Mouse (Mus musculus) neural tube, embryonic 12.5 days (tissue): Measurements from ENCODE around the gene Fam168b. TPM values are rescaled to one million over a fixed set of nuclear protein-coding genes. Genes with fewer than 3 reads are reported as not detected.

Source experiments
- ATAC-seq: fragments of 200-750 bp; cut with Nextera tagmentation; 2 replicates; pipeline ENCODE4 v1.8.0; 2017; ENCODE audit warnings: low read depth, mild to moderate bottlenecking, moderate TSS enrichment, moderate library complexity; ENCODE audit not compliant: low FRiP score
- H3K27ac ChIP-seq: fragments of 300-500 bp; sonication (generic); 2 replicates; pipeline ENCODE4 v1.5.1; 2016
- H3K27me3 ChIP-seq: fragments of 300-500 bp; sonication (generic); replicated peaks from 2 replicates; pipeline ENCODE4 v1.6.1; 2016; ENCODE audit warnings: mild to moderate bottlenecking
- H3K36me3 ChIP-seq: fragments of 300-500 bp; sonication (generic); 2 replicates; pipeline ENCODE4 v1.6.1; 2016; ENCODE audit warnings: mild to moderate bottlenecking
- H3K4me1 ChIP-seq: fragments of 300-500 bp; sonication (generic); 2 replicates; pipeline ENCODE4 v1.6.1; 2016
- H3K4me2 ChIP-seq: fragments of 300-500 bp; sonication (generic); replicated peaks from 2 replicates; pipeline ENCODE4 v1.6.1; 2016; ENCODE audit warnings: mild to moderate bottlenecking
- H3K4me3 ChIP-seq: fragments of 300-500 bp; sonication (generic); 2 replicates; pipeline ENCODE4 v1.5.1; 2016
- H3K9ac ChIP-seq: fragments of 300-500 bp; sonication (generic); 2 replicates; pipeline ENCODE4 v1.6.1; 2016; ENCODE audit warnings: mild to moderate bottlenecking
- H3K9me3 ChIP-seq: fragments of 300-500 bp; sonication (generic); 2 replicates; pipeline ENCODE4 v1.6.1; 2016; ENCODE audit warnings: mild to moderate bottlenecking
- WGBS: fragments of 180-500 bp; shearing (Covaris S2); methylation state at CpG from one replicate; pipeline ENCODE4 v1.1.7; 2016; 5-methylcytosine and 5-hydroxymethylcytosine counted together
- polyA plus RNA-seq: library from polyadenylated mRNA; unstranded; fragments of >200 nt; fragmentation: Nextera tagmentation; extraction: Ambion mirVana; gene quantifications from 2 replicates; pipeline ENCODE4 v1.2.1, GENCODE M21; 2016

Gene Fam168b
- polyA plus RNA-seq, 1 experiment from 2014 or later: 174 TPM

- WGBS: 89% methylated on average over 6 of the region's 6 CpGs
- ATAC-seq: no peak
- H3K36me3 ChIP-seq: peaks cover 60% of the 10 kb centered on the region
Observed at GRCm38 (mm10) chr1:34823353-34823752, 19.5 kb downstream of the Fam168b start.

GRCm38 (mm10) chr1:34822746-34823145 lies 20.1 kb downstream of the Fam168b start:
- no peak overlapping the region for H3K9ac ChIP-seq
- H3K36me3 ChIP-seq: peaks cover 60% of the 10 kb centered on the region
- 91% methylated on average over 7 of the region's 7 CpGs for WGBS
- no peak overlapping the region for H3K27ac ChIP-seq
- no peak for ATAC-seq
- H3K4me1 ChIP-seq: no peaks in the 10 kb centered on the region
- H3K9me3 ChIP-seq: no peaks in the 10 kb centered on the region
- H3K4me2 ChIP-seq: no peak overlapping the region
- no peak overlapping the region for H3K4me3 ChIP-seq
- H3K27me3 ChIP-seq: no peaks in the 10 kb centered on the region

More at GRCm38 (mm10) chr1:34823353-34823752, 19.5 kb downstream of the Fam168b start:
- Histone ChIP-seq H3K9me3 (no peaks in the 10 kb centered on the region), H3K27ac (no peak overlapping the region), H3K9ac (no peak overlapping the region), H3K4me1 (no peaks in the 10 kb centered on the region), H3K4me2 (no peak overlapping the region), H3K27me3 (no peaks in the 10 kb centered on the region), H3K4me3 (no peak overlapping the region)

- H3K4me1 ChIP-seq: no peaks in the 10 kb centered on the region
- H3K36me3 ChIP-seq: peaks cover 61% of the 10 kb centered on the region
- WGBS: 90% methylated on average over 7 of the region's 7 CpGs
- no peak overlapping the region for H3K4me2 ChIP-seq
- H3K4me3 ChIP-seq: no peak overlapping the region
- ATAC-seq: no peak
- H3K27me3 ChIP-seq: no peaks in the 10 kb centered on the region
- no peaks in the 10 kb centered on the region for H3K9me3 ChIP-seq
- H3K9ac ChIP-seq: no peak overlapping the region
- no peak overlapping the region for H3K27ac ChIP-seq
Observed at GRCm38 (mm10) chr1:34822003-34822402, 20.9 kb downstream of the Fam168b start.

GRCm38 (mm10) chr1:34821411-34821810 lies 21.5 kb downstream of the Fam168b start:
- H3K4me2 ChIP-seq: no peak overlapping the region
- H3K9ac ChIP-seq: no peak overlapping the region
- no peak for ATAC-seq
- H3K4me3 ChIP-seq: no peak overlapping the region
- no peaks in the 10 kb centered on the region for H3K9me3 ChIP-seq
- no peaks in the 10 kb centered on the region for H3K27me3 ChIP-seq
- H3K27ac ChIP-seq: no peak overlapping the region
- H3K36me3 ChIP-seq: peaks cover 61% of the 10 kb centered on the region
- H3K4me1 ChIP-seq: no peaks in the 10 kb centered on the region
- 92% methylated on average over 2 of the region's 2 CpGs for WGBS

- no peaks in the 10 kb centered on the region for H3K27me3 ChIP-seq
- ATAC-seq: no peak
- no peaks in the 10 kb centered on the region for H3K9me3 ChIP-seq
- peaks cover 80% of the 10 kb centered on the region for H3K36me3 ChIP-seq
- 96% methylated on average over 6 of the region's 6 CpGs for WGBS
- no peak overlapping the region for H3K4me3 ChIP-seq
- H3K27ac ChIP-seq: no peak overlapping the region
- no peaks in the 10 kb centered on the region for H3K4me1 ChIP-seq
- H3K4me2 ChIP-seq: no peak overlapping the region
- no peak overlapping the region for H3K9ac ChIP-seq
Observed at GRCm38 (mm10) chr1:34819225-34819910, 23.5 kb downstream of the Fam168b start.

GRCm38 (mm10) chr1:34815843-34816242 lies 27.0 kb downstream of the Fam168b start:
- Histone ChIP-seq H3K4me3 (no peak overlapping the region), H3K4me2 (no peak overlapping the region), H3K9me3 (no peaks in the 10 kb centered on the region), H3K27me3 (no peaks in the 10 kb centered on the region), H3K9ac (no peak overlapping the region), H3K27ac (no peak overlapping the region), H3K36me3 (peaks cover 93% of the 10 kb centered on the region), H3K4me1 (no peaks in the 10 kb centered on the region)
- WGBS: 85% methylated on average over 6 of the region's 6 CpGs
- no peak for ATAC-seq

- WGBS: 94% methylated on average over 13 of the region's 13 CpGs
- ATAC-seq: no peak
Observed at GRCm38 (mm10) chr1:34812407-34813247, 30.2 kb downstream of the Fam168b start.

GRCm38 (mm10) chr1:34811581-34811980 lies 31.3 kb downstream of the Fam168b start:
- Histone ChIP-seq H3K27me3 (no peaks in the 10 kb centered on the region), H3K36me3 (peaks cover 76% of the 10 kb centered on the region), H3K4me1 (no peaks in the 10 kb centered on the region), H3K4me3 (no peak overlapping the region), H3K27ac (no peak overlapping the region), H3K9ac (no peak overlapping the region), H3K9me3 (no peaks in the 10 kb centered on the region), H3K4me2 (no peak overlapping the region)
- WGBS: 78% methylated on average over 6 of the region's 6 CpGs
- no peak for ATAC-seq

More at GRCm38 (mm10) chr1:34812407-34813247, 30.2 kb downstream of the Fam168b start:
- no peak overlapping the region for H3K4me2 ChIP-seq
- H3K4me3 ChIP-seq: no peak overlapping the region
- H3K9ac ChIP-seq: no peak overlapping the region
- no peaks in the 10 kb centered on the region for H3K27me3 ChIP-seq
- no peak overlapping the region for H3K27ac ChIP-seq
- no peaks in the 10 kb centered on the region for H3K4me1 ChIP-seq
- no peaks in the 10 kb centered on the region for H3K9me3 ChIP-seq
- H3K36me3 ChIP-seq: peaks cover 86% of the 10 kb centered on the region

- no peaks in the 10 kb centered on the region for H3K9me3 ChIP-seq
- no peak overlapping the region for H3K4me2 ChIP-seq
- no peak for ATAC-seq
- H3K27ac ChIP-seq: no peak overlapping the region
- H3K36me3 ChIP-seq: peaks cover 71% of the 10 kb centered on the region
- H3K27me3 ChIP-seq: no peaks in the 10 kb centered on the region
- WGBS: 90% methylated on average over 6 of the region's 6 CpGs
- no peak overlapping the region for H3K4me3 ChIP-seq
- no peak overlapping the region for H3K9ac ChIP-seq
- H3K4me1 ChIP-seq: peaks cover 5% of the 10 kb centered on the region; the same call in 1 of the 2 replicates
Observed at GRCm38 (mm10) chr1:34811035-34811434, 31.8 kb downstream of the Fam168b start.

GRCm38 (mm10) chr1:34810293-34810692 lies 32.6 kb downstream of the Fam168b start:
- WGBS: 91% methylated on average over 11 of the region's 11 CpGs
- Histone ChIP-seq H3K9ac (no peak overlapping the region), H3K27ac (no peak overlapping the region), H3K9me3 (no peaks in the 10 kb centered on the region), H3K4me3 (no peak overlapping the region), H3K4me2 (no peak overlapping the region), H3K36me3 (peaks cover 64% of the 10 kb centered on the region), H3K27me3 (no peaks in the 10 kb centered on the region), H3K4me1 (peaks cover 12% of the 10 kb centered on the region; the same call in 1 of the 2 replicates)
- ATAC-seq: no peak

- Histone ChIP-seq H3K27me3 (no peaks in the 10 kb centered on the region), H3K4me3 (no peak overlapping the region), H3K36me3 (peaks cover 52% of the 10 kb centered on the region), H3K27ac (no peak overlapping the region), H3K9ac (no peak overlapping the region), H3K9me3 (no peaks in the 10 kb centered on the region), H3K4me1 (peaks cover 25% of the 10 kb centered on the region; the same call in 1 of the 2 replicates), H3K4me2 (no peak overlapping the region)
- WGBS: 92% methylated on average over 8 of the region's 8 CpGs
- ATAC-seq: no peak
Observed at GRCm38 (mm10) chr1:34808445-34808844, 34.4 kb downstream of the Fam168b start.

GRCm38 (mm10) chr1:34805931-34806520 lies 36.8 kb downstream of the Fam168b start:
- Histone ChIP-seq H3K4me3 (no peak overlapping the region), H3K4me1 (peaks cover 44% of the 10 kb centered on the region), H3K4me2 (0 out of 2 replicates have a peak overlapping the region, but pooled peaks have one; percentile 14), H3K9ac (no peak overlapping the region), H3K9me3 (no peaks in the 10 kb centered on the region), H3K27me3 (no peaks in the 10 kb centered on the region), H3K27ac (no peak overlapping the region), H3K36me3 (peaks cover 30% of the 10 kb centered on the region)
- no peak for ATAC-seq
- 20% methylated on average over 35 of the region's 35 CpGs for WGBS
